Mouse (Mus musculus) inflammation-experienced regulatory T-cells, adult 6 months (primary cell): Measurements from ENCODE around the gene Olfml3. TPM values are rescaled to one million over a fixed set of nuclear protein-coding genes. Genes with fewer than 3 reads are reported as not detected.

Experiments used
- ATAC-seq: one replicate; pipeline ENCODE4 v1.8.0; 2017
- polyA plus RNA-seq, 3 experiments: library from polyadenylated mRNA; unstranded; fragments of 100-300 nt; shearing (Covaris generic); gene quantifications; one replicate each; pipeline ENCODE4 v1.2.1; 2017

Olfml3 gene
- polyA plus RNA-seq, 3 experiments from 2014 or later: 0.20 to 0.93 (median 0.50) TPM

GRCm38 (mm10) chr3:103705426-103705825, 32.4 kb downstream of the Olfml3 start:
- no peak for ATAC-seq

DNA sequence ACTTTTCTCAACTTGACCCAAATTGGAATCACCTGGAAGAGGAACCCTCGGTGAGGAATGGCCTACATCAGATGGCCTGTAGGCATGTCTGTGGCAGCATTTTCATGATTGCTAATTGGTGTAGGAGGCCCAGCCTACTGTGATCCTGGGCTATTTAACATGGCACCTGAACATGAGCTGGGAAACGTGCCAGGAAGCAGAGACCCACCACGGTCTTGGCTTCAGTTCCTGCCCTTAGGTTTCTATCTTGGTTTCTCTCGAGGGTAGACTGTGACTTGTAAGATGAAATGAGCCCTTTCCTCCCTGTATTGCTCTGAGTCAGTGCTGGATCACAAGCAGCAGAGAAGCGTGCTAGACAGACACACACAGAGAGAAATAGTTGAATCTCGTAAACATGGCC, 33.1 kb downstream of the Olfml3 start:
- no peak for ATAC-seq

DNA sequence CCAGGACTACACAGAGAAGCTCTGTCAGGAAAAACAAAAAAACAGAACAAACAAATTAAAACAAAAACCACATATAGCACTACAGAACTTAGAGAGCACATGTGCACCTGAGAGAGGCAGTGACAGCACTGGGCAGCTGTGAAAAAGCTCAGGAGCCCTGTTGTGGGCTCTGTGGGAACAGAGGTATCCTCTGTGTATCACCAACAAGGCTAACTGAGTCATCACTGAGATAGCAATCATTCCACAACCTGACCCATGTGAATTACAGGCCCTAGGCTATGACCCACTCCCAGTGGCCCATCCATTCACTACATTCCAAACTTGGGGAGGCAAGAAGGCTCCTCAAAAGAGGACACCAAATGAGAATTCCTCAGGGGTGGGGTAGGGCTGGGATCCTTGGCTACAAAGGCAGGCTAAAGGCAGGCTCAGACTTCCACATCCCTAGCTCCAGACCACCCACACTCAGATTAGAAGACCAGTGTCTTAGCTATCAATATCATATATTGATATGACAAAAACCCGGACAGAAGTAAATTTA, 41.3 kb downstream of the Olfml3 start:
- ATAC-seq: no peak

GRCm38 (mm10) chr3:103695556-103695955, 42.2 kb downstream of the Olfml3 start:
- ATAC-seq: no peak

DNA sequence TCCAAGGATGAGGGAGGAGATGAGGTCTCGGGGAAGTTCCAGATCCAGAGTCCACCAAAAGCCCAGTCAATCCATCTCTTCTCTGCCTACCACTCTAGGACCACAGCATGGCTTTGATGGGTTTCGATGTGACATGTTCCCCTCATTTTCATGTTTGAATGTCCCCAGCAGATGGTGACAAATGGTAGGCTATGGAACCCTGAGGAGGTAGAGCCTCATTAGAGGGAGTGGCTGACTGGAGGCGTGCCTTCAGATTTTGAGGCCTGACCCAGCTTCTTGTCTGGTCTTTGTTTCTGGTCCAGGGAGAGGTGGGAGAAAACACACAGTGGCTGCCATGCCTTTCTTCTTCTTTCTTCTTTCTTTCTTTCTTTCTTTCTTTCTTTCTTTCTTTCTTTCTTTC, 47.3 kb downstream of the Olfml3 start:
- no peak for ATAC-seq

DNA sequence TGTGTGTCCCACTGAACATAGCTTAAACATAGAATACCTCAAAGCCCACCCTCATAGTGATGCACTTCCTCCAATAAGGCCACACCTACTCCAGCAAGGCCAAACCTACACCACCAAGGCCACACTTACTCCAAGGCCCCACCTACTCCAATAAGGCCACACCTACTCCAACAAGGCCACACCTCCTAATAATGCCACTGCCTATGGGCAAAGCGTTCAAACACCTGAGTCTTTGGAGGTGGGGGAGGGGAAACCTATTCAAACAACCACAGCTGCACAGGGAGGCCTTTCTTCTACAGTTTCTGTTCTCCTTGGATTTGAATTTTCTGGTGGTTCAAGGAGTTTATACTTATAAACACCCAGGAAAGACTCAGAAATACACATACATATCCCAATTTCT, 48.8 kb downstream of the Olfml3 start:
- ATAC-seq: no peak

DNA sequence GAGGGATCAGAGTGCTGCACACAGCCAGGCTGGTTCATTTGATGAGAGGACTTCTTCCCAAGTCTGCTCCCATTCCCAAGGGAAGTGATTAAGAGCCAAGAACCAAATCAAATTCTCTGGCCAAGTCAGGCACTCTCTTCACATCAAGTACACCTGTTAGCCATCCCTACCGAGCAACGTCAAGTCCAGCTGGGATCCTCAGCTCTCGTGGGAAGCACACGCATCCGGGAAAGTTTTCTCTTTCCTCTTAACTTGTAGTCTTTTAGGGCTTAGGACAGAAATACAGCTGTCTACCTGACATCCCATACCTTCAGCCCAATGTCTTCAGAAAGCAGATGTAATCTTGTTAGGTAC, 53.9 kb downstream of the Olfml3 start:
- ATAC-seq: no peak

DNA sequence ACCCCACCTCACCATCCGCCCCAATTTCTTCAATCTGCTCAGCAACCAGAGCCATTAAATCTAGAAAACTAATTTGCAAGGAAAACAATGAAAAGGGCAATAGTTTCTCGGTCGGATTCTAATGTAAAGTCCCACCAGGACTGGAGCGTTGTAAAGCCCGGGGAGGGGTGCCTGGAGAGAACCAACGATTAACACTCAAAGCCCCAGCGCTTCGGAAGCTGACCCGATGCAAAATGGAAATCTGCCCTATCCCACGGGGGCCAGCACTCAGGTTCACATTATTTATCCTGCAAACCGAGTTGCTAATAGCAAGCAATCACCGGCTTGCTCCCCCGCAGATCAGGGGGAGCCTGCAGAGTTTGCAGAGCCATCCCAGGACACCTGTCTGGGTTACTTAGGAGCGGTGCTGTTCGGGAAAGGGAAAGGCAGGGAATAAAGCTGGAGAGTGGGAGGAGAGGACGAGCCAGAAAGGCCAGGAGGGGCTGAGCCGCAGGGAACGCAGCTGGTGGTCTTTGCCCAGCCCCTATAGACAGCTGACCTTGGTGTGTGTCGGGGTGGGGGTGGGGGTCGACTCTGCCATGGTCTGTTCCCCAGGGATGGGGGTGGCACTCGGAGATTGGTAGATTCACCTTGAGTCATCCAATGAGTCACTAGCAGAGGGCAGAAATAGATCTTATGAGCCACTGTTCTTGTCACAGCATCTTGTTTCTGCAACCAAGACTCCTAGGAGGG, 54.4 kb downstream of the Olfml3 start:
- no peak for ATAC-seq

DNA sequence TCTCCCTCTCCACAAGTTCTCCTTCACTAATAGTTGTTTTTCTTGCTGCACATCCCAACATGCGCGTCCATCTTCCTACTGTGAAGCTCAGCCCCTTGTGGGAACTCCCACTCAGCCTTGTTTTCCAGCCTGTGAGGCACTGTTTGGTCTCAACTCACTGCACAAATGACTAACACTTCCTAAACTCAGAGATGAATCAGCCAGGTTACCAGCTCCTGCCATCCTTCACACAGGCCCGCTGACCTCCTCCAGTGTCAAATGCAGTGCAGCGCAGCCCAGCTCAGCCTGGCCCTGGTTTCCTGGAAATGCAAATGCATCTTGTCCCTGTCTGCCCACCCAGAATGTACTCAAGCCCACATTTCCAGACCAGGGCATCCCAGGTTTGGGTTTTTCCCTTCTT, 55.3 kb downstream of the Olfml3 start:
- no peak for ATAC-seq

DNA sequence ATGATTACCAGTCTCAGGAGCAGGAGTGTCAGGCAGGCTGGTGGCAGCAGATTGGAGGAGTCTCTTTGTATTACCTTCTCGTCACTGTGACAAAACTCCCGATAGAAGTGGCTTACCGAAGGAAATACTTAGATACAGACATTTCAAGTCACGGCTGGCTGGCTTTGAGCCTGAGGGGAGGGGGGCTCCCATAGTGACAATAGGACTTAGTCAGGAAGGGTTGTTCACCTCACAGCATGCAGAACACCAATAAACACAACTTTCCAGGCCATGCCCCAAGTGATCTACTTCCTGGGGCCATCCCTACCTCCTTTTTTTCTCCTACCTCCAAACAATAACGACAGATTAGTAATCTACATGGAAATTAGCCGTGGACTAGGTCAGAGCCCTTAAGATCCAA, 59.0 kb downstream of the Olfml3 start:
- no peak for ATAC-seq

GRCm38 (mm10) chr3:103672716-103673115, 65.1 kb downstream of the Olfml3 start:
- ATAC-seq: no peak

Other genes starting within 250 kb of the Olfml3 start
- gene Syt6, start 162.8 kb downstream of the Olfml3 start, polyA plus RNA-seq: not detected
- gene Atg4a-ps, start 91.9 kb downstream of the Olfml3 start, polyA plus RNA-seq: 1 to 10 TPM; 1.3 to 3.6 (median 2.6) TPM
- gene Gm10964, start 1.4 kb upstream of the Olfml3 start, polyA plus RNA-seq: not detected
- 10 to 100 TPM; 28.8 to 71.0 (median 34.9) TPM for gene Hipk1, start 53.6 kb upstream of the Olfml3 start, polyA plus RNA-seq
- 10 to 100 TPM; 16.5 to 23.8 (median 17.7) TPM for gene Dclre1b, start 71.4 kb upstream of the Olfml3 start, polyA plus RNA-seq
- gene Ap4b1, start 71.5 kb upstream of the Olfml3 start, polyA plus RNA-seq: 10 to 100 TPM; 16.5 to 21.5 (median 16.7) TPM
- gene Gm43064, start 71.6 kb upstream of the Olfml3 start, polyA plus RNA-seq: under 1 TPM in 2 of 3 experiments, not detected in 1; 0.13 to 0.78 TPM
- gene Bcl2l15, start 94.6 kb upstream of the Olfml3 start, polyA plus RNA-seq: 1 to 10 TPM in 2 of 3 experiments, under 1 TPM in 1; 0.93 to 9.9 (median 6.3) TPM
- gene Ptpn22, start 121.8 kb upstream of the Olfml3 start, polyA plus RNA-seq: 100 to 1,000 TPM; 410 to 567 (median 415) TPM
- gene Rsbn1, start 176.1 kb upstream of the Olfml3 start, polyA plus RNA-seq: 10 to 100 TPM; 10.5 to 11.8 (median 11.2) TPM
- 10 to 100 TPM; 10.1 to 13.8 (median 11.9) TPM for gene Phtf1, start 230.1 kb upstream of the Olfml3 start, polyA plus RNA-seq